Mouse (Mus musculus): ENCODE measurements at regions not wholly inside any gene's neighbourhood (a gene's known extent, or its start where the extent isn't known, plus 50 kb on each side); places are given as distances from the start of the nearest gene placed in this dataset.
A peak's percentile ranks its signal among the peaks of the same experiment; 100 is the strongest.

DNA sequence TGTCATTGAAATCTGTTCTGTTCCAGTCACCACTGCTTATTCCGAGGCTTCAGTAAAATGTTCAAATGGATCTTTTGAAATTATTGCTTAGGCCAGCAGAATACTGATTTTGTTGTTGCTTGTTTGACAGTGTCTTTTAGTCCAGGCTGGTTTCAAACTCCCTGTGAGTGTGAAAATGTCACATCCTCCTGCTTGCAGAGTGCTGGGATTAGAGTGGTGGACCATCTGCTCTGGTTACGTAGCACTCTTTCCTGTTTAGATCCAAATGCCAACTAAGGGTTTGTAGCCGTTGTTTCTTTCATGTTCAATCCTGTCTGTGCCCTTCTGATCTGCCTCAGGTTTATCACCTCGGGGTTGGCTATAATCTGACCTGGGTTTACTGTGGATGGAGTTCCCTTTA lies 646.2 kb upstream of the Pkn2 start:
- ATAC-seq (ENCODE audit: insufficient number of reproducible peaks, insufficient read depth, low FRiP score, low read depth): no peak
- Histone ChIP-seq H3K9me3 (ENCODE audit: control insufficient read depth, low read length) (0 out of 2 replicates have a peak, but pooled peaks cover 2% of the 10 kb centered on the region), H3K4me3 (ENCODE audit: control insufficient read depth in 1 of 2, insufficient read depth in 1 of 2, low read depth in 1 of 2, low read length in 2 of 2) (no peak overlapping the region), H3K4me2 (ENCODE audit: low read length) (no peak overlapping the region), H3K27me3 (ENCODE audit: control insufficient read depth, insufficient read depth, low read length) (no peaks in the 10 kb centered on the region), H3K27ac (replicated peaks in 1 of 2; ENCODE audit: control insufficient read depth in 1 of 2, insufficient read depth in 1 of 2, low read depth in 2 of 2, low read length in 2 of 2) (no peak overlapping the region), H3K4me1 (ENCODE audit: control insufficient read depth in 2 of 2, insufficient read depth in 2 of 2, low read length in 2 of 2) (no peaks in the 10 kb centered on the region), H3K9ac (ENCODE audit: low read length) (no peak overlapping the region), H3K36me3 (ENCODE audit: control insufficient read depth, insufficient read depth, low read length) (no peaks in the 10 kb centered on the region)
- WGBS: 56% methylated on average over 4 of the region's 4 CpGs

- H3K27ac ChIP-seq (replicated peaks in 1 of 2; ENCODE audit: control insufficient read depth in 1 of 2, insufficient read depth in 1 of 2, low read depth in 2 of 2, low read length in 2 of 2): no peak overlapping the region
- ATAC-seq (ENCODE audit: insufficient number of reproducible peaks, insufficient read depth, low FRiP score, low read depth): no peak
Measured at GRCm38 (mm10) chr3:143527274-143527673, 645.5 kb upstream of the Pkn2 start.

DNA sequence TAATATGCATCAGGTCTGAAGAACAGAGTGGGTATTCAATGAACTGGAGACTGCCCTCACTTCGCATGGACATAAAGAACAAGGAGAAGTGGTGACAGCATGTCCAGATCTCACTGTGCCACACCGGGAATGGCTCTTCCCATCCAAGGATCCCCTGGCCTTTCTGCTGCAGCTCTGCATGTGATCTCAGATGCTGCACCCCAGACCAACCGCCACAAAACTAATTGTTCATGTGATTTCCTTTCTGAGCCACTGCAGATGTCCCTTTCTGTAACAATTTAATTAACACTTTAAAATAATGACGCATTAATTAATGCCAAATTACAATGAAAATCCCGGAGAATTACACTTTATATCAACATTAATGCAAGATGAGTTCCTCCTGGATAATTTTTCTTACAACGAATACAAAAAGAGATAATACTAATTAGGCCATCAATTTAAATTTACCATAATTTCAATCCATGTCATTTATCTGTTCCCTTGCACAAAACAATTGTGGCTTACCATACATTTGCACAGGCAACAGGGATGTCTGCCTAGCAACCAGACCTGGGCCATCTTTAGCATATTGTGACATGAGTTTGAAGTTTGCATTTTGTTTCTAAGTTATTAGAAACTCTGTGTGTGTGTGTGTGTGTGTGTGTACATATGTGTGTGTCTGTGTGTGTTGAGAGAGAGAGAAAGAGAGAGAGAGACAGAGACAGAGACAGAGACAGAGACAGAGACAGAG lies 630.9 kb upstream of the Pkn2 start:
- Histone ChIP-seq H3K9me3 (ENCODE audit: control insufficient read depth, low read length) (no peaks in the 10 kb centered on the region), H3K36me3 (ENCODE audit: control insufficient read depth, insufficient read depth, low read length) (no peaks in the 10 kb centered on the region), H3K4me1 (ENCODE audit: control insufficient read depth in 2 of 2, insufficient read depth in 2 of 2, low read length in 2 of 2) (peaks cover 3 to 4% of the 10 kb centered on the region in 2 experiments; a peak in 2 of 4 replicates), H3K4me2 (ENCODE audit: low read length) (no peak overlapping the region), H3K27ac (replicated peaks in 1 of 2; ENCODE audit: control insufficient read depth in 1 of 2, insufficient read depth in 1 of 2, low read depth in 2 of 2, low read length in 2 of 2) (no peak overlapping the region), H3K4me3 (ENCODE audit: control insufficient read depth in 1 of 2, insufficient read depth in 1 of 2, low read depth in 1 of 2, low read length in 2 of 2) (no peak overlapping the region), H3K27me3 (ENCODE audit: control insufficient read depth, insufficient read depth, low read length) (no peaks in the 10 kb centered on the region), H3K9ac (ENCODE audit: low read length) (no peak overlapping the region)
- ATAC-seq (ENCODE audit: insufficient number of reproducible peaks, insufficient read depth, low FRiP score, low read depth): no peak
- 66% methylated on average over 6 of the region's 6 CpGs for WGBS

More at GRCm38 (mm10) chr3:143527274-143527673, 645.5 kb upstream of the Pkn2 start:
- H3K36me3 ChIP-seq (ENCODE audit: control insufficient read depth, insufficient read depth, low read length): no peaks in the 10 kb centered on the region
- H3K27me3 ChIP-seq (ENCODE audit: control insufficient read depth, insufficient read depth, low read length): no peaks in the 10 kb centered on the region
- no peak overlapping the region for H3K4me2 ChIP-seq (ENCODE audit: low read length)
- H3K4me1 ChIP-seq (ENCODE audit: control insufficient read depth in 2 of 2, insufficient read depth in 2 of 2, low read length in 2 of 2): no peaks in the 10 kb centered on the region
- no peak overlapping the region for H3K4me3 ChIP-seq (ENCODE audit: control insufficient read depth in 1 of 2, insufficient read depth in 1 of 2, low read depth in 1 of 2, low read length in 2 of 2)
- 0 out of 2 replicates have a peak, but pooled peaks cover 2% of the 10 kb centered on the region for H3K9me3 ChIP-seq (ENCODE audit: control insufficient read depth, low read length)
- no peak overlapping the region for H3K9ac ChIP-seq (ENCODE audit: low read length)

DNA sequence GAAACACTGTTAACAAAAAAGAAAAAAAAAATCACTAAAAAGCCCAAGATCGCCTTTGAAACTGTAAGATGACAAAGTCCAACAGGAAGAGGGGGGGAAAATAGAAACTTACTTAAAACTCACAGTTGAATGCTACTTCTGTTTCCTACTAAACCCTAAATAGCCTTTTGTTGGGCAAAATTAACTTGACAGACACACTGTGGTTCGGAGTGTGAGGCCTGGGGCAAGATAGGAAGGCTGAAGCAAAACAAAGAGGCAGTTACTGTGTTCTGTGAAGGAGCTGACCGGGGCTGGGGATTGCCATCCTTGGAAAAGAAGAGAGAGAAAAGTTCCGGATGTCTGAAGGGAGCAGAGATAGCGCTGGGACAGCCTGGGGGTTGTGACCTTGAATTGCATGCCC lies 627.7 kb upstream of the Pkn2 start:
- Histone ChIP-seq H3K4me2 (ENCODE audit: low read length) (no peak overlapping the region), H3K4me1 (ENCODE audit: control insufficient read depth in 2 of 2, insufficient read depth in 2 of 2, low read length in 2 of 2) (peaks cover 3 to 4% of the 10 kb centered on the region in 2 experiments; a peak in 2 of 4 replicates), H3K9ac (ENCODE audit: low read length) (no peak overlapping the region), H3K4me3 (ENCODE audit: control insufficient read depth in 1 of 2, insufficient read depth in 1 of 2, low read depth in 1 of 2, low read length in 2 of 2) (no peak overlapping the region), H3K27me3 (ENCODE audit: control insufficient read depth, insufficient read depth, low read length) (no peaks in the 10 kb centered on the region), H3K36me3 (ENCODE audit: control insufficient read depth, insufficient read depth, low read length) (no peaks in the 10 kb centered on the region), H3K27ac (replicated peaks in 1 of 2; ENCODE audit: control insufficient read depth in 1 of 2, insufficient read depth in 1 of 2, low read depth in 2 of 2, low read length in 2 of 2) (peak overlapping the region; percentile 18 to 30; a peak in 1 of 4 replicates), H3K9me3 (ENCODE audit: control insufficient read depth, low read length) (no peaks in the 10 kb centered on the region)
- ATAC-seq (ENCODE audit: insufficient number of reproducible peaks, insufficient read depth, low FRiP score, low read depth): no peak
- 14% methylated on average over 5 of the region's 5 CpGs for WGBS

GRCm38 (mm10) chr3:143508280-143508679 lies 626.5 kb upstream of the Pkn2 start:
- 63% methylated on average over 1 of the region's 1 CpGs for WGBS
- no peak for ATAC-seq (ENCODE audit: insufficient number of reproducible peaks, insufficient read depth, low FRiP score, low read depth)

DNA sequence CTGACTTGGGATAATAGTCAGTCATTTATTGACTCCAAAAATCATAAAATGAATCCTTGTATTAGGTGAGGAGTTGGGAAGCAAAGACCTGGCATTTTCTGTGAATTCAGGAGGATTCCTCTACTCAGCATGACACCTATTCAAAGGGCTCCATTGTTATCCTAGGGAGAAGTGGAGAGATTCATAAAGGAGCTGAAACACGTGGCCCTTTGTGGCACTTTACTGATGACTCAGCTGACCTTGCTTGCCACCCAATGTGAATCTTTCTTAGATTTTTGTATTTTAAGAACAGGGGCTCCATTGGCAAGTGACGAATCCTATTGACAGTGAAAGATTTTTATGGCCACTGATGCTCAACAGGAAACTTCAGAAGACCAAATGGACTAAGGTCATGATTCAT lies 619.2 kb upstream of the Pkn2 start:
- Histone ChIP-seq H3K36me3 (ENCODE audit: control insufficient read depth, insufficient read depth, low read length) (no peaks in the 10 kb centered on the region), H3K4me2 (ENCODE audit: low read length) (no peak overlapping the region), H3K9ac (ENCODE audit: low read length) (no peak overlapping the region), H3K4me1 (ENCODE audit: control insufficient read depth in 2 of 2, insufficient read depth in 2 of 2, low read length in 2 of 2) (peaks cover 0 to 4% of the 10 kb centered on the region in 2 experiments; a peak in 1 of 4 replicates), H3K27ac (replicated peaks in 1 of 2; ENCODE audit: control insufficient read depth in 1 of 2, insufficient read depth in 1 of 2, low read depth in 2 of 2, low read length in 2 of 2) (no peak overlapping the region), H3K4me3 (ENCODE audit: control insufficient read depth in 1 of 2, insufficient read depth in 1 of 2, low read depth in 1 of 2, low read length in 2 of 2) (no peak overlapping the region), H3K9me3 (ENCODE audit: control insufficient read depth, low read length) (no peaks in the 10 kb centered on the region), H3K27me3 (ENCODE audit: control insufficient read depth, insufficient read depth, low read length) (no peaks in the 10 kb centered on the region)
- 61% methylated on average over 2 of the region's 2 CpGs for WGBS
- no peak for ATAC-seq (ENCODE audit: insufficient number of reproducible peaks, insufficient read depth, low FRiP score, low read depth)

More at GRCm38 (mm10) chr3:143508280-143508679, 626.5 kb upstream of the Pkn2 start:
- H3K4me1 ChIP-seq (ENCODE audit: control insufficient read depth in 2 of 2, insufficient read depth in 2 of 2, low read length in 2 of 2): peaks cover 3 to 4% of the 10 kb centered on the region in 2 experiments; a peak in 2 of 4 replicates
- no peaks in the 10 kb centered on the region for H3K36me3 ChIP-seq (ENCODE audit: control insufficient read depth, insufficient read depth, low read length)
- H3K4me2 ChIP-seq (ENCODE audit: low read length): no peak overlapping the region
- no peak overlapping the region for H3K4me3 ChIP-seq (ENCODE audit: control insufficient read depth in 1 of 2, insufficient read depth in 1 of 2, low read depth in 1 of 2, low read length in 2 of 2)
- H3K27me3 ChIP-seq (ENCODE audit: control insufficient read depth, insufficient read depth, low read length): no peaks in the 10 kb centered on the region
- H3K27ac ChIP-seq (replicated peaks in 1 of 2; ENCODE audit: control insufficient read depth in 1 of 2, insufficient read depth in 1 of 2, low read depth in 2 of 2, low read length in 2 of 2): no peak overlapping the region
- H3K9ac ChIP-seq (ENCODE audit: low read length): no peak overlapping the region
- H3K9me3 ChIP-seq (ENCODE audit: control insufficient read depth, low read length): no peaks in the 10 kb centered on the region

DNA sequence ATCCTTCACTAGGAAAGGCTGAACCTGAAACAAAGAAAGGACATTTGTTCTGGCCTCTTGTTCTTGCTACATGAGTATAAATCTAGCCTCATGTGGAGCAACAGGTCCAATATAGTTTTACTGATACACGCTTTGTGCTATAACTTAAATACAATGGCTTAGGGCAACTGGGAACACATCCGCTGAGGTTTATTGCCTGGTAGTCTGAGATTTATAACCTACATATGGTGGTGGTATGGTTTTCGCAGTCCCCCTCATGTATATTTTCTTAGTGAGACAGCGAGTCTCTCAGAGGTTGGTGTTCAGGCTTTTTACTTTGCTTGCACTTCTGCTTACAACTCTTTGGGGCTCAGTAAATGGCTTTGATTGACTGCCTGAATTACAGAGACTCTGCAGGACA lies 613.6 kb upstream of the Pkn2 start:
- peaks cover 0 to 4% of the 10 kb centered on the region in 2 experiments; a peak in 1 of 4 replicates for H3K4me1 ChIP-seq (ENCODE audit: control insufficient read depth in 2 of 2, insufficient read depth in 2 of 2, low read length in 2 of 2)
- H3K4me3 ChIP-seq (ENCODE audit: control insufficient read depth in 1 of 2, insufficient read depth in 1 of 2, low read depth in 1 of 2, low read length in 2 of 2): no peak overlapping the region
- no peak overlapping the region for H3K27ac ChIP-seq (replicated peaks in 1 of 2; ENCODE audit: control insufficient read depth in 1 of 2, insufficient read depth in 1 of 2, low read depth in 2 of 2, low read length in 2 of 2)
- H3K9ac ChIP-seq (ENCODE audit: low read length): no peak overlapping the region
- 93% methylated on average over 4 of the region's 4 CpGs for WGBS
- no peaks in the 10 kb centered on the region for H3K36me3 ChIP-seq (ENCODE audit: control insufficient read depth, insufficient read depth, low read length)
- ATAC-seq (ENCODE audit: insufficient number of reproducible peaks, insufficient read depth, low FRiP score, low read depth): no peak
- H3K9me3 ChIP-seq (ENCODE audit: control insufficient read depth, low read length): no peaks in the 10 kb centered on the region
- H3K27me3 ChIP-seq (ENCODE audit: control insufficient read depth, insufficient read depth, low read length): no peaks in the 10 kb centered on the region
- H3K4me2 ChIP-seq (ENCODE audit: low read length): no peak overlapping the region

All from heart, embryonic 14.5 days (tissue).